In the genomic region with DNA sequence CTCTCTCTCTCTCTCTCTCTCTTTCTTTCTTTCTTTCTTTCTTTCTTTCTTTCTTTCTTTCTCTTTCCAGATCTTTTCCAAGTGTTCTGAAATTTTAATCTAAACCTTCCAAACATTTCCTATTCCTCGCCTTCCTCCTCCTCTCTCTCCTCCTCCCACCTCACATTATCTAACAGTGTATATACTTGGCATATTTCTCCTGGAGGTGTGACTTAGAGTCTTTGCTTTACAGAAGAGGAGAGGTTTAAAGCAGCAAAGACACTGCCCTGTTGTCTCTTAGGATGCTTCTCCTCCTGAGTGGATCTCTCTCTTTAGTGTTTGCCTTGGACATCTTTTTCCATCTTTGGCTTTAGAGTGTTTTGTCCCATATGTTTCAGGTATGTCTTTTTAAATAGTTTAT, we compare ENCODE assay signal across 30 mouse cellular contexts. TPM values are rescaled to one million over a fixed set of nuclear protein-coding genes. Genes with fewer than 3 reads are reported as not detected.
"Had no signal": no experiment of that assay in that cellular context is flagged by ENCODE, and none has a peak within 500 bp of the region (broad histone marks: within the 10 kb centered on the region; RNA-seq: fewer than 3 reads in every experiment).

No protein-coding gene starts in this region.

- DNase-seq: cerebellum, adult 8-10 months; cerebellum, adult 9-10 months; cerebellum, adult 9-11 months; cerebellum, postnatal 10 days; cerebellum, postnatal 14 days; cerebellum, postnatal 25 days; cerebellum, postnatal 36 days; embryo, embryonic 11 days; forebrain, postnatal 0 days; gastrocnemius, adult 2 months; gastrocnemius, postnatal 10 days; gastrocnemius, postnatal 14 days; gastrocnemius, postnatal 25 days; gastrocnemius, postnatal 36 days; heart, adult 11 months; heart, adult 18-20 months; heart, adult 2 months had no signal

- H3K27ac ChIP-seq: embryonic facial prominence, embryonic 10.5 days; embryonic facial prominence, embryonic 12.5 days; embryonic facial prominence, embryonic 13.5 days; embryonic facial prominence, embryonic 15.5 days; forebrain, embryonic 10.5 days; forebrain, embryonic 12.5 days; forebrain, embryonic 13.5 days; forebrain, embryonic 15.5 days; gastrocnemius, adult 2 months; heart, adult 2 months had no signal

- H3K9ac ChIP-seq: embryonic facial prominence, embryonic 12.5 days; embryonic facial prominence, embryonic 13.5 days; embryonic facial prominence, embryonic 15.5 days; forebrain, embryonic 12.5 days; forebrain, embryonic 13.5 days; forebrain, embryonic 15.5 days; forebrain, postnatal 0 days had no signal

- H3K27me3 ChIP-seq: embryonic facial prominence, embryonic 15.5 days; forebrain, embryonic 12.5 days; forebrain, embryonic 13.5 days; forebrain, embryonic 15.5 days had no signal

- ATAC-seq: forebrain, embryonic 13.5 days; forebrain, embryonic 14.5 days; forebrain, embryonic 15.5 days; forebrain, embryonic 16.5 days; forebrain, postnatal 0 days had no signal

- H3K4me3 ChIP-seq: embryonic facial prominence, embryonic 10.5 days; embryonic facial prominence, embryonic 12.5 days; embryonic facial prominence, embryonic 13.5 days; embryonic facial prominence, embryonic 15.5 days; erythroblast, embryonic 14.5 days; forebrain, embryonic 10.5 days; forebrain, embryonic 12.5 days; forebrain, embryonic 13.5 days; forebrain, embryonic 15.5 days; gastrocnemius, adult 2 months; heart, adult 2 months had no signal

- H3K4me1 ChIP-seq: embryonic facial prominence, embryonic 12.5 days; forebrain, embryonic 15.5 days had no signal

- H3K4me2 ChIP-seq: embryonic facial prominence, embryonic 12.5 days; embryonic facial prominence, embryonic 13.5 days; embryonic facial prominence, embryonic 15.5 days; forebrain, embryonic 12.5 days; forebrain, embryonic 13.5 days; forebrain, embryonic 15.5 days had no signal

- H3K36me3 ChIP-seq: embryonic facial prominence, embryonic 10.5 days; embryonic facial prominence, embryonic 12.5 days; embryonic facial prominence, embryonic 13.5 days; embryonic facial prominence, embryonic 15.5 days; forebrain, embryonic 10.5 days; forebrain, embryonic 12.5 days; forebrain, embryonic 15.5 days had no signal

- H3K9me3 ChIP-seq: embryonic facial prominence, embryonic 10.5 days; embryonic facial prominence, embryonic 12.5 days; embryonic facial prominence, embryonic 13.5 days; embryonic facial prominence, embryonic 15.5 days; forebrain, embryonic 10.5 days; forebrain, embryonic 12.5 days; forebrain, embryonic 13.5 days; forebrain, embryonic 15.5 days had no signal

RNA-seq across cellular contexts. Expression of gene Dlgap3, which starts 34.1 kb away (rescaled TPM):
- total RNA-seq: common myeloid progenitor, adult 5-6 weeks; gastrocnemius, adult 2 months; granulocyte monocyte progenitor cell, adult 5-6 weeks had no signal
- polyA plus RNA-seq: erythroblast, embryonic 14.5 days had no signal
